Mouse (Mus musculus) limb, embryonic 11.5 days (tissue): ENCODE results near the gene Gm21094. TPM values are rescaled to one million over a fixed set of nuclear protein-coding genes. Genes with fewer than 3 reads are reported as not detected.
"Not testable (repeated sequence)": the region's sequence is repeated elsewhere in the genome, so short reads cannot be mapped to it uniquely, and the experiment has no call there.

ENCODE experiments used
- ATAC-seq: fragments of 200-750 bp; cut with Nextera tagmentation; 2 replicates; pipeline ENCODE4 v1.8.0; 2017; ENCODE audit warnings: low read depth; ENCODE audit not compliant: insufficient number of reproducible peaks, low FRiP score, low TSS enrichment
- DNase-seq: peaks from one replicate; pipeline ENCODE4 v3.0.0-alpha.2; 2015; ENCODE audit warnings: low spot score
- H3K27ac ChIP-seq: fragments of 300-500 bp; sonication (generic); replicated peaks from 2 replicates; pipeline ENCODE4 v1.5.1; 2014; ENCODE audit warnings: low read depth, mild to moderate bottlenecking, low read length
- H3K27me3 ChIP-seq: fragments of 300-500 bp; sonication (generic); 2 replicates; pipeline ENCODE4 v1.6.1; 2014; ENCODE audit warnings: mild to moderate bottlenecking, low read length, mixed read lengths; ENCODE audit not compliant: control insufficient read depth, insufficient read depth
- H3K36me3 ChIP-seq: fragments of 300-500 bp; sonication (generic); 2 replicates; pipeline ENCODE4 v1.6.1; 2014; ENCODE audit warnings: mild to moderate bottlenecking, low read length, moderate library complexity, mixed read lengths; ENCODE audit not compliant: control insufficient read depth, insufficient read depth
- H3K4me1 ChIP-seq: fragments of 300-500 bp; sonication (generic); 2 replicates; pipeline ENCODE4 v1.6.1; 2014; ENCODE audit warnings: low read length, mixed read lengths; ENCODE audit not compliant: control insufficient read depth, insufficient read depth
- H3K4me2 ChIP-seq: fragments of 300-500 bp; sonication (generic); 2 replicates; pipeline ENCODE4 v1.6.1; 2014; ENCODE audit warnings: low read depth, mild to moderate bottlenecking, moderate library complexity; ENCODE audit not compliant: severe bottlenecking
- H3K4me3 ChIP-seq: fragments of 300-500 bp; sonication (generic); 2 replicates; pipeline ENCODE4 v1.5.1; 2014; ENCODE audit warnings: low read depth, low read length
- H3K9ac ChIP-seq: fragments of 300-500 bp; sonication (generic); 2 replicates; pipeline ENCODE4 v1.6.1; 2014; ENCODE audit warnings: mild to moderate bottlenecking, low read length
- H3K9me3 ChIP-seq: fragments of 300-500 bp; sonication (generic); 2 replicates; pipeline ENCODE4 v1.6.1; 2016; ENCODE audit warnings: low read length; ENCODE audit not compliant: control insufficient read depth
- WGBS: fragments of 180-500 bp; shearing (Covaris S2); extraction: QIAGEN DNeasy Blood & Tissue Kit; methylation state at CpG from one replicate; pipeline ENCODE4 v1.1.7; 2014; 5-methylcytosine and 5-hydroxymethylcytosine counted together
- polyA plus RNA-seq: library from polyadenylated mRNA; unstranded; fragments of >200 nt; fragmentation: Nextera tagmentation; extraction: Ambion mirVana; gene quantifications from 2 replicates; pipeline ENCODE4 v1.2.1, GENCODE M21; 2014

Gm21094 gene
- polyA plus RNA-seq: not detected in 2 replicates

DNA sequence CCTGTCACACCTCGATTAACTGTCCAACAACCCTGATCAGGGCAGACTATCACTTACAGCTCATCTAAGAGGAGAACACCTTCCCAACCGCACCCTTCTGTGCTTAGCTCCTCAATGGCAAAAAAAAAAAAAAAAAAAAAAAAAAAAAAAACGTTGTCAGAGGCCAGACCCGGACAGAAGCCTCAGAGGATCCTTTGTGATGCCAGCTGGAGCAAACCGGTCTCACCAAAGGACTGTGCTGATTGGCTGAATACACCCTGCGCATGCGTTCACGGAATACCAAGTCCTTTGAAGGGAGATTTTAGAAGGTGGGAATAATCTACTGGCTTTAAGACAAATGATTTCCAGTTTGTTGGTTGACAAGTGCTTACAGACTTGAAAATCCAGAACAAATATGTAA lies at the start of gene Gm21094:
Gm21094 (minus strand) TSS at position 101 of the 400 bp plus-strand sequence.
- not testable (repeated sequence) for ATAC-seq, H3K4me1 ChIP-seq, H3K9me3 ChIP-seq, H3K4me3 ChIP-seq, H3K27me3 ChIP-seq, H3K4me2 ChIP-seq, H3K9ac ChIP-seq, DNase-seq, H3K27ac ChIP-seq, H3K36me3 ChIP-seq
- WGBS: no CpG with 5 or more reads among the region's 8 CpGs
